Mouse (Mus musculus) liver, embryonic 14.5 days (tissue): ENCODE measurements around the gene Trim27.

Experiments used
- CTCF ChIP-seq: IDR thresholded peaks from 2 replicates; pipeline ENCODE4 v1.5.1; 2016; ENCODE audit warnings: antibody characterized with exemption, low read depth, control low read depth
- EP300 ChIP-seq: IDR thresholded peaks from 2 replicates; pipeline ENCODE4 v1.6.1; 2016; ENCODE audit warnings: antibody characterized with exemption, low read depth

DNA sequence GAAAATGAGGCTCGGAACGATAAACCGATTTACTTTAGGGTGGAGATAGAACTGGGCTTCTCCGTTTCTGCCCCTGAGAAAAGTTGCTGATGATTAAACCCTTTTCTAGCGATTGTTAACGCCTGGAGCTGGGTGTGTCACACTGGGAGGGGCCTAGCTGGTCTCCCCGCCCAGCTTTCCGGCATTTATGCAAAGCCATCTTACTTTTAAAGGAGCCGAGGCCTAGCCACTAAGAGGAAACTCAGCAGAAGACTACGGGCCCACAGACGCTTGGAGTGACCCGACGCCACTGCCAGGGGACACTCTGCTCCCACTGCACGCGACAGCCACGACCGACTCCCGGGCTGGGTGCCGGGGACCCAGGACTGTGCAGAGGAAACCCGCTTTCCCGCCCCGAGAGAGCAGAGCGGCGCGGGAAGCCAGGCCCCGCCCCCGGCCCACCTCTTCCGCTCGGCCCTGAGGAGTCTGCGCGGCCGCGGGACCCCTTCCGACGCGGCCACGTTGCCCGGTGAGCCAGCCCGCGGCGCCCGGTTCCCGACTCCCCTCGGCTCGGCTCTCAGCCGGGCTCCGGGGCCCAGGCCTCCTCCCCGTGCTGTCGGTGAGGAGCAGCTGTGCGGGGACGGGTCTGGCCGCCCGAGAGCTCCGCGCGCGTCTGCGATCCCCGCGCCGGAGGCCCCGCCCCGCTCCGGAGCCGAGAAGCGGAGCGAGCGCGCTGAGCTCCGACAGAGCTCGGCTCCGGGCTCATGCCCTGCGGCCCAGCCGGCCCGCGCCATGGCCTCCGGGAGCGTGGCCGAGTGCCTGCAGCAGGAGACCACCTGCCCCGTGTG is 692 bp downstream of the Trim27 start:
- TF ChIP-seq CTCF, result no peak
- no peak for TF ChIP-seq EP300
